Mouse (Mus musculus) thymus, adult 2 months (tissue): ENCODE data around the gene Lamb3. TPM values are rescaled to one million over a fixed set of nuclear protein-coding genes. Genes with fewer than 3 reads are reported as not detected.
A peak's percentile ranks its signal among the peaks of the same experiment; 100 is the strongest.

Experiments used
- DNase-seq: peaks from one replicate; pipeline ENCODE4 v3.0.0; 2021
- H3K27ac ChIP-seq: fragments of 200-500 bp; 2 replicates; pipeline ENCODE4 v1.5.1; 2012; ENCODE audit warnings: low read length, control low read depth; ENCODE audit not compliant: control insufficient read depth, insufficient read depth
- H3K27me3 ChIP-seq: fragments of 200-500 bp; 2 replicates; pipeline ENCODE4 v1.6.1; 2012; ENCODE audit warnings: mild to moderate bottlenecking, low read length, moderate library complexity, mixed read lengths; ENCODE audit not compliant: control insufficient read depth, insufficient read depth
- H3K36me3 ChIP-seq: fragments of 200-500 bp; 2 replicates; pipeline ENCODE4 v1.6.1; 2012; ENCODE audit warnings: mild to moderate bottlenecking, low read length, moderate library complexity; ENCODE audit not compliant: control insufficient read depth, insufficient read depth
- H3K4me1 ChIP-seq: fragments of 200-500 bp; replicated peaks from 2 replicates; pipeline ENCODE4 v1.6.1; 2012; ENCODE audit warnings: low read length; ENCODE audit not compliant: control insufficient read depth, insufficient read depth
- H3K4me3 ChIP-seq: fragments of 200-500 bp; 2 replicates; pipeline ENCODE4 v1.5.1; 2012; ENCODE audit warnings: mild to moderate bottlenecking, low read length, control low read depth, moderate library complexity; ENCODE audit not compliant: control insufficient read depth, insufficient read depth
- CTCF ChIP-seq: fragments of 200-500 bp; IDR thresholded peaks from 2 replicates; pipeline ENCODE4 v1.5.1; 2012; ENCODE audit warnings: mild to moderate bottlenecking, control low read depth, low read length, moderate library complexity, borderline replicate concordance; ENCODE audit not compliant: control insufficient read depth, poor library complexity, insufficient read depth; ENCODE audit errors: extremely low read depth
- POLR2A ChIP-seq: fragments of 200-500 bp; IDR thresholded peaks from 2 replicates; pipeline ENCODE4 v1.6.1; 2012; ENCODE audit warnings: mild to moderate bottlenecking, low read length, control low read depth, moderate library complexity; ENCODE audit not compliant: control insufficient read depth, poor library complexity, insufficient read depth; ENCODE audit errors: extremely low read depth
- WGBS: fragments of 180-500 bp; shearing (Covaris S2); methylation state at CpG from one replicate; pipeline ENCODE4 v1.1.7; 2018; 5-methylcytosine and 5-hydroxymethylcytosine counted together
- polyA plus RNA-seq: library from polyadenylated mRNA; depleted of rRNA; stranded (reverse); fragments of >200 nt; gene quantifications from 2 replicates; pipeline ENCODE4 v1.2.3, GENCODE M21; 2012

Gene Lamb3
- polyA plus RNA-seq, 1 experiment: 27.8 TPM

DNA sequence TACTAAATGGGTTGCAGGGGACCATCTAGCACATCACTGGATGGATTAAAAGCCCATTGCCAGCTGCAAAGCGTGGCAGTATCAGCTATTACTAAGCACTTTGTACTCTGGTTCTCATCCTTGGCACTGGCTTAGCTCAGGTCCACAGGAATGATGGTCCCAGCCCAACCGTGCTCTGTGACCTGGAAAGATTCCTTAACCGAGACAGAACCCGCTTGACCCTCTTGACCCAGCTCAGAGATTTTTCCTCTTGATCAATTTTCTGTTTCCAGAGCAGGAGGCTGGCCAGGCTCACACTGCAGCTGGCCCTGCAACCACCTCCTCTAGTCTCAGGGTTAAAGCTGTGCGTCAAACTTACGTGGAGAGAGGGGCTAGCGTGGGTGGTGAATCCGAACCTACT is 161.6 kb downstream of the Lamb3 start:
- Histone ChIP-seq H3K27ac (no peak overlapping the region), H3K36me3 (no peaks in the 10 kb centered on the region), H3K4me1 (peaks cover 17% of the 10 kb centered on the region), H3K27me3 (no peaks in the 10 kb centered on the region), H3K4me3 (no peak overlapping the region)
- 94% methylated on average over 8 of the region's 8 CpGs for WGBS
- DNase-seq: no peak
- TF ChIP-seq CTCF (no peak), POLR2A (no peak)

DNA sequence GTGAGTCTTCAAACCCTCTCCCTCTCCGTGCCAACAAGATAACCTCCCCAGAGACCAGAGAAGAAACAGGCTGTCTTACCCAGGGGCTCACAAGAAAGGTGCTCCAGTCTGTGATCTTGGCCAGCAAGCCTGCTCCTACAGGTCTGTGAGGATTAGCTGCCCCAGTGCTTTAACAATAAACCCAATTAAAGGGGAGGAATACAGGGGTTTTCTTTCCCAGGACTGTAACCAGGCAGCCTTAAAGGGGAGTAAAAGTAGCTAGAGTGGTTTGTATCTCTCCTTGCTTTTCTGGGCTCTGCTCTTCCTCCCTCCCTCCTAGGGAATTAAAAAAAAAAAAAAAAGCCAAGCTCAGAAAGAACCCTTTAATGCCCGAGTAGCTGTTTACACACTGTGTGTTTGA is 162.6 kb downstream of the Lamb3 start, which contains the start of gene Camk1g:
Gene Camk1g (minus strand): TSS at position 203 of the 400 bp plus-strand sequence.
- 12% methylated on average over 2 of the region's 2 CpGs for WGBS
- Histone ChIP-seq H3K36me3 (no peaks in the 10 kb centered on the region), H3K27ac (peak within 1 kb of the TSS; percentile 57; the same call in 1 of the 2 replicates), H3K4me3 (no peak within 1 kb of the TSS), H3K27me3 (no peaks in the 10 kb centered on the region), H3K4me1 (peaks cover 17% of the 10 kb centered on the region)
- DNase-seq: no peak
- TF ChIP-seq POLR2A: no peak
- TF ChIP-seq CTCF: no peak

DNA sequence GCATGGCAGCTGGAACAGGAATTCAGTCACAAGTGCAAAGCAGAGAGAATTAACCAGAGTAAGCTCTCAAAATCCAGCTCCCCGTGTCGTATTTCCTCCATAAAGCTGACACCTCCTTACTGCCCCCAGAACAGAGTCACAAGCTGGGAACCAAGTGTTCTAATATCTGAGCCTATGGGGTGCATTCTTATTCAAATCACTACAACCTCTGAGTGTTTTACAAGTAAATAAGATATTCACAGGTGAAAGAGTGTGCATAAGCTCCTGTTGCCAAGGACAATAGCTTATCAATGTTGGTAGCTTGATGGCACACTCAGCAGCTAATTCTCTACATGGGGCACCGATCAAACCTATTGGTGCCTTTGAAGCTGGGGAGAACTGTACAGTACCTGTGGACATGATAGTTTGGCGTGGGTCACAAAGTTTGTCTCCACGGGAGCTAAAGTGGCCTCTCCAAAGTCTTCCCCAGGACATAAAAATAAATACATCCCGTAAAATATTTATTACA is 166.5 kb downstream of the Lamb3 start:
- Histone ChIP-seq H3K27ac (no peak overlapping the region), H3K36me3 (no peaks in the 10 kb centered on the region), H3K4me3 (no peak overlapping the region), H3K27me3 (no peaks in the 10 kb centered on the region), H3K4me1 (peaks cover 14% of the 10 kb centered on the region)
- WGBS: 96% methylated on average over 6 of the region's 6 CpGs
- no peak for DNase-seq
- TF ChIP-seq CTCF (no peak), POLR2A (no peak)

DNA sequence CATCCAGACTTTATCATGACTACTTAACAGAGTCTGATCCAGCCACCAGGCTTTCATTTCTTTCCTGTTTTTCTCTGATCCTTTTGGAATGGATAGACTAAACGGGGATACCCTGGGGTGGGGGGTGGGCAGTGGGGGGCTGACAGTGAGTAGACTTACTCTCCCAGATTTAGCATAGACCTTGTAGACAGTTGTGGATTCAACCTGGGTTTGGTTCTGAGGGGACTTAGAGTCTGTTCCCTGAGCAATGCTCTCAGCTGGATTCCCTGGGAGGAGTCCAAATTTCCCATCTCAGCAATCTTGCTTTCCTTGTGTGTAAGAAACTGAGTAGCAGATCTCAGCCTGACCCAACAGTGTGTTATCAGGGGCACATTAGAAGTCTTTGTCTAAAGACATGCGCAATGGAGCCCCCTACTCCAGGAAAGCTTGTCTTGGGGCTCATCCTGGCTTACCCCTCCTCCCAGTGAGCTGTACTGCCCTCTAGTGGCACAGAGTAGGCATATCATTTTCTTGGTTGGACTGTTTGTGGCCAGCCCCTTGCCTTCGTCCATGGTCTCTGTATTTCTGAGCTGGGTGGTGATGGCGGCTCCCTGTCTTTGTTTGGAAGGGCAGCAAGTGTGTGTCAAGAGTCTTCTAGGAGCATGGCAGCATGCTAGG is 169.1 kb downstream of the Lamb3 start:
- H3K36me3 ChIP-seq: no peaks in the 10 kb centered on the region
- DNase-seq: peak; percentile 60

DNA sequence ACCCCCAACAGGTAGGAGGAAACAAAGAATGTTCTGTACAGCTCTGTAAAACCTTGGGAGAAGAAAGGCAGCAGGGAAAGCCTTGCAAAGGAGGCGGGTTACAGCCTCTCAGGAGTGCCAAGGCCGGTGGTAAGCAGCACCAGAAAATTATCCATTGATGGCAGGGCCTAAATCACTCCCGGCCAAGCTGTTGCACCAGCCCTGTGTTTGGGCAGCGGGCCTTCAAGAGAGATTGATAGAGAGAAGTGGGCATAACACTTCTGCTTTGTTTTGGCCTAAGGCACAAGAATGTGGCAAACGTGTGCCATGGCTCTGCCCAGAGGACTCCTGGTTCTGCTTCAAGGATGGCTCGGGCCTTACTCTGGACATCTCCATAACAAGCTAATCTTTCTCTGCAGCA is 172.1 kb downstream of the Lamb3 start:
- WGBS: 92% methylated on average over 6 of the region's 6 CpGs
- TF ChIP-seq POLR2A (no peak), CTCF (no peak)
- H3K36me3 ChIP-seq: no peaks in the 10 kb centered on the region

More for the DNA sequence above, 169.1 kb downstream of the Lamb3 start:
- Histone ChIP-seq H3K27me3 (no peaks in the 10 kb centered on the region), H3K4me3 (no peak overlapping the region), H3K27ac (no peak overlapping the region), H3K4me1 (no peaks in the 10 kb centered on the region)
- peak; percentile 63; the same call in 1 of the 2 replicates for TF ChIP-seq CTCF
- no peak for TF ChIP-seq POLR2A
- 58% methylated on average over 4 of the region's 4 CpGs for WGBS

DNA sequence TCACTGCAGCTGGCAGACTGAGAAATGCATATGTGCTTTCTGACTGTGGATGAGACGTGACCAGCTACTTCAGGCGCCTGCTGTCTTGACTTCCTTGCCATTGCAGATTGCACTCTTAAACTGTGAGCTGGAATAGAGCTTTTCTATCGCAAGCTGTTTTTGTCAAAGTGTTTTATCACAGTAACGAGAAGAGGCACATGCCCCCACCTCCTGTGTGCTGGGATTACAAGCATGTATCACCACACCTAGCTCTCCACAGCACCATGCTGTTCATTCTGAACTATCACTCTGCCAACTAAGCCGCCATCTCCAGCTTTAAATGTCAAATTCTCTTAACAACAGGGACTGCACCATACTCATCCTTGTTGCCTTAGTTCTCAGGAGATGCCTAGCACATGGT is 173.4 kb downstream of the Lamb3 start:
- Histone ChIP-seq H3K36me3 (no peaks in the 10 kb centered on the region), H3K27me3 (no peaks in the 10 kb centered on the region), H3K27ac (no peak overlapping the region), H3K4me3 (no peak overlapping the region), H3K4me1 (peaks cover 4% of the 10 kb centered on the region)
- TF ChIP-seq CTCF: no peak
- DNase-seq: no peak
- WGBS: 93% methylated on average over 5 of the region's 5 CpGs

More for the DNA sequence above, 172.1 kb downstream of the Lamb3 start:
- Histone ChIP-seq H3K27me3 (no peaks in the 10 kb centered on the region), H3K27ac (no peak overlapping the region), H3K4me1 (peaks cover 4% of the 10 kb centered on the region), H3K4me3 (no peak overlapping the region)
- DNase-seq: no peak
